Mouse (Mus musculus) embryo, embryonic 9.5 days (tissue): ENCODE data around the gene Ttpal.
"Not testable (repeated sequence)": the region's sequence is repeated elsewhere in the genome, so short reads cannot be mapped to it uniquely, and the experiment has no call there.

Source experiments
- DNase-seq: peaks from one replicate; pipeline ENCODE4 v3.0.0-alpha.2; 2017; ENCODE audit errors: extremely low spot score

Gene Ttpal

GRCm38 (mm10) chr2:163621401-163621800 lies 19.3 kb downstream of the Ttpal start:
- DNase-seq = not testable (repeated sequence)

DNA sequence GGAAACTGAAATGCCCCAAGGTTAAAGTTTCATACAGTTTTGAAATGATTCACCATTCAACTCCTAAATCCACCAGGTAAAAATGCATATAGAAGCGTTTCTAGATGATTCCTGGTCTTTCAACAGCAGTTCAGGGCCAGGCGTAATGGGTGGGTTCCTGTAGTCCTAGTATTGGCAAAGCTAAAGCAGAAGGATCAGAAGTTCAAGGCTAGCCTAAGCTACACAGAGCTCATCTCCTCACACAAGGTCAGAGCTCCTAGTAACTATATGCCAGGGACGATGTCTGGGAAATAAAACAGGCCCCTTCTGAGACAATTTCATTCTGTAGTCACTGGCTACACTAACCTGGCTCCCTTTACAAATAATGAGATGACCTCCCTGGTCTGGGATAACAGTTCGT lies 29.1 kb downstream of the Ttpal start:
- no peak for DNase-seq

DNA sequence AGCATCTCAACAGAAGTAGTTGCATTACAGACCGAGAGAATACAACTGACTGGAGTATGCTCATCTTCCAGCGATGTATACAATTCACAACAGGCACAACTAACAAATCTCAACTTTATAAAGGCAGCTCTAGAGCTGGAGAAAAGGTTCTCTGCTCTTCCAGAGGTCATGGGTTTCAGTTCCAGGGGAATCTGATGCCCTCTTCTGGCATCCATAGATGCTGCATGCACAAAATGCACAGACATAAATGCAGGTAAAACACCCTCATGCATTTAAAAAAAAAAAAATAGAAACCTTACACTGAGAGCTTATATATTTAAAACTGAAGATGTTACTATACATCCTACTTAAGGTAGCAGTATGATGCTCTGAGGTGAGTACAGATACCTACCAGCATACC lies 29.6 kb downstream of the Ttpal start:
- DNase-seq = no peak

GRCm38 (mm10) chr2:163634211-163634610 lies 32.1 kb downstream of the Ttpal start:
- no peak for DNase-seq

DNA sequence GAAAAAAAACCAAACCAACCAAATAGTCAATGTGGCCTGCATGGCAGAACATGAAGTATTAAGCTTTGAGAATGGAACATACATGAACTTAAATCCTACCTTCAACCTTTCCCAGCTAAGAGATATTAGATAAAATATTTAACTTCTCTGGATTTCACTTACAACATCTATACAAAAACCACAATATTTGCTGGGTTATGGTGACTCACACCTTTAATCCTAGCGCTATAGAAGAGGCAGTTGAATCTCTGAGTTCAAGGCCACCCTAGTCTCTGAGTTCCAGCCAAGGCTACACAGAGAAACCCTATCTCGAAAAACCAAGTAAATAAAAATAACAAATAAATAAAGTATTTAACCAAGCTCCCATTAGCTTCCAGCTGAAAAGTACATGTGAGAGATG lies 33.9 kb downstream of the Ttpal start:
- DNase-seq = no peak

GRCm38 (mm10) chr2:163637655-163638266 lies 35.6 kb downstream of the Ttpal start:
- no peak for DNase-seq

DNA sequence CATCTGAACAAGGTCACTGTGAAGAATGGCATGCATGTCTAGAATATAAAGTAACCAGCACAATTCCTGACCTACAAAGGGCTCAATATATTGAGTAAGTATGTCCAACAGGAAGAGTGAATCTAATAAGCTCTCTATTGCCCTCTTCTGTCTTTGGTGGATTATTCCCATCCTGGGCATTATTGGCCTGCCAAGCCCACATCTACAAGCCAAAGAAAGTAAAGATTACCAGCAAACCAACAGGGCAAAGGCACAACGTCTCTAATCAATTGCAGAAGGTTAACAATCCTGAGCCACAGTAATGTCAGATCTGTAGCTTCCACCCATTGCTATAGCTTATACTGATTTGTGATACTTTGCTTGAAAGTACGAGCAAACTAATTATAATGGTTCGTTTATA lies 38.4 kb downstream of the Ttpal start:
- no peak for DNase-seq

- no peak for DNase-seq
Measured at GRCm38 (mm10) chr2:163641681-163642080, 39.6 kb downstream of the Ttpal start.

DNA sequence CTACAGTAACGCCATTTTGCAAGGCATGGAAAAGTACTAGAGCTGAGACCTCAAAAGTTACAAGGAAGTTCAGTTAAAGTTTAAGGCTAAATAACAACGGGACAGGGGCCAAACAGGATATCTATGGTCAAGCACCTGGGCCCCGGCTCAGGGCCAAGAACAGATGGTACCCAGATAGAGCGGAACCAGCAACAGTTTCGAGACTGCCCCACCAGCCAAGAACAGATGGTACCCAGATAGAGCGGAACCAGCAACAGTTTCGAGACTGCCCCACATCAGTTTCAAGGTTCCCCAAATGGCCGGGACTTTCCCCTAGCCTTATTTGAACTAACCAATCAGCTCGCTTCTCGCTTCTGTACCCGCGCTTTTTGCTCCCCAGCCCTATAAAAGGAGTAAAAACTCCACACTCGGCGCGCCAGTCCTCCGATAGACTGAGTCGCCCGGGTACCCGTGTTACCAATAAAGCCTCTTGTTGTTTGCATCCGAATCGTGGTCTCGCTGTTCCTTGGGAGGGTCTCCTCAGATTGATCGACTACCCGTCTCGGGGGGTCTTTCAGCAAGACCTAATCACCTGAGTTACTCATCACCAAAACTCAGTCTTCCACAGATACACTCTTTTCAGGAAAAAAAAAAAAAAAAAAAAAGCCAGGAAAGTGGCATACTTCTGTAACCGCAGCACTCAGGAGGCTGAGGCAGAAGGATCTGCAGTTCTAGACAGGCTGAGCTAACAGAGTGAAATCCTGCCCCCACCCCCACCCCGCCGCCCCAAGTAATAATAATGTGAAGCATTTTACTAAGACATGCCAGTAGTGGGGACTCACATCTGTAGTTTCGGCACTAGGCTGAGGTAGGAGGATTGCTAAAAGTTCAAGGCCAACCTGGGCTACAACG lies 40.8 kb downstream of the Ttpal start:
- no peak for DNase-seq

GRCm38 (mm10) chr2:163643576-163643971 lies 41.5 kb downstream of the Ttpal start:
- DNase-seq = no peak

DNA sequence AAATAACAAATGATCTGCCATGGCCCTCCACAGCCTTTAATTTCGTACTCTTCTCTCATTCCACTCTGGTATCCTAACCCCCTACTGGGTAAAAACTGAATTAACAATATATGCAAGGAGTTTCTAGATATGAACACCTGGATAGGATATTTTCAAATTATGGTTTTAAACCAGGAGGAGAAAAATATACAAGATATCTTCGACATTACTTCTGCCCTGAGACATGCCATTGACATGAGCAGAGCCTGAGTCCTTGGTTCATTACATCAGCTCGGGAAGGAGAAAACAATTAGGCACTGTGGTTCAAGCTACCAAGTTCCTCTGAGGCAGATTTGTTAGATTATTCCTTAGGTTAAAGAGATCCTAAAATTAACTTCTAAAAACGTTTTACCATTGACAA lies 41.9 kb downstream of the Ttpal start:
- peak; percentile 11 for DNase-seq

DNA sequence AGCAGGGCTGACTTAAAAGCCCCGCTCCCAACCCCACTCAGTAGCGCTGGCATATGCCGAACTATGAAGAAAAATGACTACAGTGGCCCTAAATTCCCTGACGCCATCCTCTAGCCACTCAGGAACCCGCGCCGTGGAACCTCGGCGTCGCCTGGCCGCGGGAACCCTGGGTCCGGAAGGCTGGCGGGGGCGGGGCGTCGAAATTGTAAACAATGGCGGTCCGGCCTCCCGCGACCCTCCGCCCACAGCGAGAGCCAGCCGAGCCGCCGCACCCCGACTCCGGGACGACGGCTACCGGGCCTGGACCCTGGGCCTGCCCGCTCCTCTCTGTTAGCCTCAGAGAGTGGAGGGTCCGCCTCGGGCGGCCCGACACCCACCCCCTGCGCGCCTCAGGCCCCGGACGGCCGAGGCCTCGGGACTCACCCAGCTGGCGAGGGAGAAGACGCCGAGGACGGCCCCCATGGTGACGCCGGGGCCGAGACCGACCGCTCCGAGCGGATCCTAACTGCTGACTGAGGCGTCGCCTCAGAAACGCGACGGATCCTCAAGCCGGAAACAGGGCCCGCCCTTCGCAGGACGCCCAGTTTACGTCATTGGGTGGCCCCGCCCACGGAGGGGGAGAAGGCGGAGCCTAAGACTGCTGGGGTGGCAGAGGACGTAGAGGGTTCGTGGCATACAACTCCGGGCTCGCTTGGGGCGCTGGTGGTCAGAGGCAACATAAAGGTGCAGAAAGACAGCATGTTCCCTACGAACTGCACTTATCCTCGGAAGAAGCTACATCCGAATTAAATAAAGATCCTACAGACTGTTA lies 42.7 kb downstream of the Ttpal start, which contains the start of gene Serinc3:
TSS of gene Serinc3 (minus strand) at position 557 of the 811 bp plus-strand sequence.
- peak; percentile 100 for DNase-seq

GRCm38 (mm10) chr2:163645700-163646460 lies 43.8 kb downstream of the Ttpal start:
- no peak for DNase-seq

DNA sequence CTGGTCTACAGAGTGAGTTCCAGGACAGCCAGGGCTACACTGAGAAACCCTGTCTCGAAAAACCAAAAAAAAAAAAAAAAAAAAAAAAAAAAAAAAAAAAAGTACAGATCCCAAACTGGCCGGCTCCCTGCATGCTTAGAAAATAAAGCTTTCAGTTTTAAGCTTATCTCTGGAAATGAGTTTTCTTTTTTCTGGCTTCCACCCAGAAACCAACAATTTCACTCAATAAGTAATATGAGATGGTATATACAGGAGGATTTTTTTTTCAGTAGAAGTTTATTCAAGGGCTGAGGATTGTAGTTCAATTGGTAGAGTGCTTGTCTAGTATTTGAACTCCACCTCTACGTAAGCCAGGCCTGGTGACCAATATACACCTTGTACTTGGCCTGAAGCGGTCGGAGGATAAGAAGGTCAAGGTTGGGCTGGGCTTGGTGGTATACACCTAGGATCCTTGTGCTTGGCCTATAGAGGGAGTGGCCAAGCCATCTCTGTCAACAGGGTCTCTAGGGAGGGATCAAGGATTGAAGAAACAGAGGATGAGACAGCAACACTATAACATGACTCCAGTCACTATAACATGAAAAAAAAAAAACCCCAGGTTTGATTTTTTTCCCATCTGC lies 44.5 kb downstream of the Ttpal start:
- DNase-seq = no peak

DNA sequence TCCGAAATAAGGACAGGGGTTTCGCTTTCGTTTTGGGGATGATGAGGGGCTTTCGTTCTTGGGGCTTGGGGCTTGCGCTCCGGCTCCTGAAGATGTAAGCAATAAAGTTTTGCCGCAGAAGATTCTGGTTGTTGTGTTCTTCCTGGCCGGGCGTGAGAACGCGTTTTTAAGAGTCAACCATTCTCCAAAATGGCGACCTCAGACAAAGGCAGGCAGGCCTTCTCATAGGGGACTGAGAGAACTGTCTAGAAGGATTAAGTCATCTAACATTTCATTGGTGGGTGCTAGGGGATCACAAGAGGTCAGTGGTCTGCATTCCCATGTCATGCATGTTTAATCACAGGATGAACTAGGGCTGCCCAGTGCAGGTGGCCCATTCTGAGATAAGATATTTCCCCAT lies 53.6 kb downstream of the Ttpal start:
- DNase-seq = not testable (repeated sequence)

DNA sequence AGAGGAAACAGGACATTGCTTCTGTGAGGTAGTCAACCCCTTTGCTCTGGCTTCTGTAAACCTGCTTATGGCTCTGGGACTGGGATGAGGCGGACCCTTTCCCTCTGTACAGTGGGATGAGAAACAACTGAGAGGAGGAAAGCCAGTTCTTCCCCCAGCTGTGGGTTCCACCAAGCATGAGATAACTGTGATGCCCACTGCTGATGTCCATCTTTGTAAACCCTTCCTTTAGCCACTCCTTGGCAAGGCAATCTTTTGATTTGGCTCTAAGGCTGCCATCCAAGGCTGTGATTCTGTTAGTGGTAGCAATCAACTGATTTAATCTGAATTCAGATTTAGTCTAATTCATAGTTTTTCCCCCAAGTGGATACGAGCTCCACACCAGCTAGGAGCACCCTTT lies 55.4 kb downstream of the Ttpal start:
- DNase-seq = no peak

DNA sequence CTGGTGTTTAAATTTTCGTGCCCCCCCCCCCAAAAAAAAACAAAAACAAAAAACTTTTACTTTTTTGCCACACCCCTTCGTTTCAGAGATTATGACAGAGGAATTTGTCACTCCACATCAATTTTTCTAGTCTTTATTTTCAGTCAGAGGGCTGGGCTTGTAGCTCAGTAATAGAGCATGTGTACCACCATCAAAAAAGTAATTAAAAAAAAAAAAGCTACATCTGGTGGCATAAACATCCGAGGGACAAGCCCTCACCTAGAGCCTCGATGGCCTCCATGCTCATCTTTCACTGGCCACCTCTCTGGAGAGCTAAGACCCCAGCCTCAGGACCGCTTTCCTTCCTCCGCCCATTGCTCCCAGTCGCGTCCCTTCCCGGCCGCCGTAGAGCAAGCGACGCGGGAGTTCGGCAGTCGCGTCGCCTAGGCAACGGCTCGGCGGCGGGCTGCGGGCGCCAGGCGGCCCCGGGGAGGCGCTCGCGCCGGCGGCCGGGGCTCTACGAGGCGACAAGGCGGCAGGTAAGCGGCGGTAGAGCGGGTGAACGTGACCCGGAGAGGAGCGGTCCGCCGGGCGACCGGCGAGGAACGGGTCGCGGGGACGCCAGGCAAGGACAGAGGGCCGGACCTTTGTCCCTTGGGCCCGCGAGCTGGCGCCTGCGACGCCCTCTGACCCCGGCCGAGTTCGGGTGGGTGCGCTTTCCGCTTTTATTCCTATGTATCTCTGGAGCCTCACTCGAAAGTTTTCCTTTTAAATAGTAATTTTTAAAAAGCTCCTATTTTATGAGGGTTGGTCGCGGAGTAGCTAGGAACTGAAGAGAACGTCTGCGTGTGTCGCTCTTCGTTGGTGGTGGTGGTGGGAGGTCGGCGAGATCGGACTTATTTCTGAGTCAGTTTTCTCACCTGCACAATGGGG lies 56.1 kb downstream of the Ttpal start, which contains the start of gene Pkig:
TSS of gene Pkig (plus strand) at position 412 of the 912 bp plus-strand sequence.
- DNase-seq = peak; percentile 88

GRCm38 (mm10) chr2:163658941-163659340 lies 56.8 kb downstream of the Ttpal start:
- DNase-seq = peak; percentile 47

DNA sequence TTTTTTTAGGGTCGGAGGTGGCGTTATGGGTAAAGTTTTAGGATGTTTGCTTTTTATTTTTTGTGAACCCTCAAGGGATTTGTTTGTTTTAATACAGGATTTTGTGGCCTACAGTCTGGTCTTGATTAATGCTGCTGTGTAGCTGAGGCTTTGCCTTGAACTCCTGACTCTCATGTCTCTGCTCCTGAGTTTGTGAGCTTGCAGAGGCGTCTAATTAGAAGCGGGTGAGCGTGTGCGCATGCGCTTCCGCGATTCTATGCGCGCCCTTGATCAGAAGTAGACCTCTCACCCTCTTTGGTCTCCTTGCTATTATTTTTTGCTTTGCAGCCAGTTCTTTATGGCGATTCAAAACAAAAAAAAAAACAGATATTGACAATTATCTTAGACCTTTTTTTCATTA lies 57.3 kb downstream of the Ttpal start:
- no peak for DNase-seq
